Mouse (Mus musculus) lung, postnatal 14 days (tissue): ENCODE results near the gene Ncoa4.
"Not testable (repeated sequence)": the region's sequence is repeated elsewhere in the genome, so short reads cannot be mapped to it uniquely, and the experiment has no call there.

Experiments
- DNase-seq: peaks from one replicate; pipeline ENCODE4 v3.0.0; 2021

The Ncoa4 gene

DNA sequence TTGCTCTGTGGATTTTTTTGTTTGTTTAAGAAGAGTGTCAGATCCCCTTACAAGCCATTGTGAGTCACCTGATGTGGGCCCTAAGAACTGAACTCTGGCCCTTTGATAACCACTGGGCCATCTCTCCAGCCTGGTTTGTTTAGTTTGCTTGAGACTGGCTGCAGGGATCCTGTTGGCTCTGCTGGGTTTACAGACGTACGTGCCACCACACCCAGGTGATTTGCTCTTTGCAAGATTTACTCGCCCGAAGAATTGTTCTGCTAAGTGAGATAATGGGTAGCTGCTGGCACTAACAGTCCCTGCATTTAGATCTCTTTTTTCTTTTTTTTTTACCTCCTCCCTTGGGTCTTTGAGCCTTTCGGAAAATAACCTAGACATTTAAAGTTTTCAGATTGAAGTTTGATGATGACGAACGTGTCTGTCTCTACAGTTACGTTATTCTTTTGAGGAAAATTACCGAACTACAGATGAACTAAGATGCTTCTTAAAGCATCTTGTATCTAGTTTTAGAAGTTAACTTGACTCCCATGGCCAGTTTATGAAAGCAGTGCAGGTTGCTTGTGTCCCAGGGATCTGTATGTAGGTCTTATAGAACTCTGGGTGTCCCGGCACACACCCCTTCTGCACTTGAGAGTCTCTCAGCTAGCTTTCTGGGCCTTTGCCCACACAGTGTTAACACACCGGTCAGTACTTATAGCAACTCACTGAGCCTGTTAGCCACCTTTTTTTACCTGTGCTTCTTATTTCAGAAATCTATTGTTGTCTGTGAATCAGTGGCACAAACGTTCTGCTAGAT, 1.6 kb downstream of the Ncoa4 start:
- no peak for DNase-seq

- DNase-seq = no peak
Observed at GRCm38 (mm10) chr14:32162231-32162630, 2.6 kb downstream of the Ncoa4 start.

- DNase-seq = no peak
Observed at GRCm38 (mm10) chr14:32163203-32163888, 3.7 kb downstream of the Ncoa4 start.

GRCm38 (mm10) chr14:32164173-32165051, 4.7 kb downstream of the Ncoa4 start:
- DNase-seq = no peak

GRCm38 (mm10) chr14:32165278-32166061, 5.8 kb downstream of the Ncoa4 start:
- DNase-seq = peak; percentile 76

DNA sequence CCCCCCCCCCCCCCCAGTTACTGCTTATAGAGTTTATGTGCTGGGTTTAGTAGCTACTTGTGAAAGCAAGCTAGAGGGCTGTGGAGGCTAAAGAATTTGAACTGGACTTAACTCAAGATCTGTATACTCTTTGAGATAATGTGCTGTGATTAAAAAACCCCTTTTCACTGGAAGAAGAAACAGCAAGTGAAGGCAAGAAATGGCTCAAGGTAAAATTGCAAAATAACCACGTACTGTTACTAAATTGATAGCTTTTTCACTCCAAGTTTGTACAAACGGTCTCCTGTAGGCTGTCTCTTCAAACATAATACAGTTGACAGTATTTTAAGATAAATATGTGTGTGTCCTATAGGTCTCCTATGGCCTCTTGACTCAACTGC, 6.4 kb downstream of the Ncoa4 start:
- DNase-seq = no peak

GRCm38 (mm10) chr14:32166840-32167239, 7.2 kb downstream of the Ncoa4 start:
- peak; percentile 27 for DNase-seq

DNA sequence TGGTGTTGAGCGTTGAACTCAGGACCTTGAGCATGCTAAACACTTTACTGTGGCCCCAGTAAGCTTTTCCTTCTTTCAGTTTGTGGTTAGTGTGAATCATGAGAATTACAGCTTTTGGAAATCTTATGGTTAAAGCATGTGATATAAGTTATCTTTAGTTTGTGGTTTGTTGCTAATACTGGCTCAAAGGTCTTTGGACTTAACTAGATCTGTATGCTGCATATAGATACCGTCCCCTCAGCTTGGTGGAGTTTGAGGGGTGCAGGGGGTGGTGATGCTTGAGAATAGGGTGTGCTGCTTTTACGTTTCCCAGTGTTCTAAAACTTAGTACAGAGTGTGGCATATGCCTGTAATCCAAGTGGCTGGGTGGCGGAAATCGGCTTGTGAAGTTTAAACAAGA, 7.7 kb downstream of the Ncoa4 start:
- DNase-seq = no peak

DNA sequence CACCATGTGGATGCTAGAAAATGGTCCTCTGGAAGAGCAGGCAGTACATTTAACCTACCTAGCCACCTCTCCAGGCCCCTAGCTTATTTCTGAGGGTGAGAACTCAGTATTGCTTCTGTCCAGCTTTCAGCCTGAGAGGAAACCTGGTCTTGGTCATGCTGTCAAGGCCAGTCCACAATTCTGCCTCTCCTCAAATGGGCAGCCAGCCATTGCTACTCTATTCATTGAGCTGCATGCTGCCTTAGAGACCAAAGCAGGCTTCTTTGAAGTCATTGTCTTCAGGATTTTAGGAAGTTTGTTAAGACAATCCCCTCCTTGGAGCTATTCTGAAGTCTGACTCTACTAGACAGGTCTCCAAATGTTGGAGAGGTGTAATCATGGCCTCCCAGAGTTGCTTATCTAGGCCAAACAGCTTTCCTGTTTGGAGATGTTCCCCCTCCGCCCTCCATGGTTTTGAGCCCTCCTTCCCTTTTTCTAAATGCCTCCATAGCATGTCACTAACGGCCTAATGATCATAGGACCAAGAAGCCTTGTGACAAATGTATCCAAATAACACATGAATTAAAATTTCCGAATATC, 9.1 kb downstream of the Ncoa4 start:
- DNase-seq = no peak

GRCm38 (mm10) chr14:32170137-32170536, 10.5 kb downstream of the Ncoa4 start:
- no peak for DNase-seq

DNA sequence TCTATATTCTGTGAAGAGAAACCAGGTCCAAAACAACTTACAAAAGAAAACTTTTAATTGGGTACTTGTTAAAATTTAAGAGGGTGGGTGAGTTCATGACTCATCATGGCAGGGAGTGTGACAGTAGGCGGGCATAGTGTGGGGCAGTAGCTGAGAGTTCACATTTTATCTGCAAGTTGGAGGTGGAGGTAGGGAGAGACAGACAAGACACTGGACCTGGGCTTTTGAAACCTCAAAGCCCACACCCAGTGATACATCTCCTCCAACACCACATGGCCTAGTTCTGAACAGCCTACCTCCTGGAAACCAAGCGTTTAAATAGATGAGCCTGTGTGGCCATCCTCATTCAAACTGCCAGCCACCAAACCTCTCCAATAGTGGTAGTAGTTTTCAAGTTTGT, 15.6 kb downstream of the Ncoa4 start:
- no peak for DNase-seq

DNA sequence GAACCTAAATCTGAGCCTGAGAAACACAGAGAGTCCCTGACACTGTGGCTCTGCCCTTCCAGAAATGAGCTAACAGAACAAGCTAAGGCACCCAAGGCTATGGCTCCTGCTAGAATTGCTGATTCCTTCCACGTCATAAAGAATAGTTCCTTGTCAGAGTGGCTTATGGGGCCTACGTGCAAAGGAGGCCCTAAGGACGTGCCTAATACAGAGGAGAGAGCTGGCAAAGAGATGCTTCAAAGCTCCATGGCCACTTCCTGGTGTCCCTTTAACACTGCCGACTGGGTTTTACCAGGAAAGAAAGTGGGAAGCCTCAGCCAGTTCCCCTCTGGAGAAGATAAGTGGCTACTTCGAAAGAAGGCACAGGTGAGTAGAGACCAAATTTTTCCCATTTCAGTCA, 16.9 kb downstream of the Ncoa4 start:
- DNase-seq = not testable (repeated sequence)

- DNase-seq = no peak
Observed at GRCm38 (mm10) chr14:32179393-32180195, 19.9 kb downstream of the Ncoa4 start.

DNA sequence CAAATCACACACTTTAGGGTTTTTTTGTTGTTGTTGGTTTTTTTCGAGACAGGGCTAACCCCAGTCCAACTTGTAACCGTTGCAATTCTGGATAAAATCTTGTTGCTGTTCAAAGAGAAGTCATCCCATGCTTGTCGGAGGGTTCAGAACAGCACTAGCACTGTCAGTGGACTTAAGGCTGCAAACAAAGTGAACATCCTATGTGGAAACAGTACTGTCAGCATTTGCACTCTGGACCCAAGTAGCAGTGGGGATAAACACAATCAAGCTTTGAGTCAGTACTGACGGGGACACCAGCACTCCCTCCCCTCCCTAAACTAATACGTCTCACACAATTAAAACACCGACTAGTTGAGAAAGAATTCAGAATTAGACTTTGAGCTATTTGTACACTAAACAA, 21.2 kb downstream of the Ncoa4 start:
- no peak for DNase-seq

DNA sequence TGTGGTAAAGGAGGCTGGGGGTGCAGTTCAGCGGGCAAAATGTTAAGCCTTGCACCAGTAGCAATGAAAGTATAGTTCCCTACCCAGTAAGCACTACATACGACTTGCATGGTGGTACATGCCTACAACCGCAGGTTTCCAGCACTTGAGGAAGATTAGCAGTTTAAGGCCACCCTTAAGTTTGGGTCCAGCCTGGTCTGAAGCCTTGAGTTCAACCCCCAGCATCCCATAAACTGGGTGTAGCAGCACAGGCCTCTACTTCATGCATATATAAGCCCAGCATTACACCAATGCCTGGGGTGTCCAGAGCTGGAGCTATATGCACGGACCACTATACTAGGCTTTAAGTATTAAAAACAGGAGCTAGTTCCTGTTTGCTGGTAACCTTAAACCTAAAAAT, 24.2 kb downstream of the Ncoa4 start:
- no peak for DNase-seq

- DNase-seq = no peak
Observed at GRCm38 (mm10) chr14:32190627-32191391, 31.1 kb downstream of the Ncoa4 start.

GRCm38 (mm10) chr14:32191926-32192325, 32.3 kb downstream of the Ncoa4 start:
- no peak for DNase-seq

DNA sequence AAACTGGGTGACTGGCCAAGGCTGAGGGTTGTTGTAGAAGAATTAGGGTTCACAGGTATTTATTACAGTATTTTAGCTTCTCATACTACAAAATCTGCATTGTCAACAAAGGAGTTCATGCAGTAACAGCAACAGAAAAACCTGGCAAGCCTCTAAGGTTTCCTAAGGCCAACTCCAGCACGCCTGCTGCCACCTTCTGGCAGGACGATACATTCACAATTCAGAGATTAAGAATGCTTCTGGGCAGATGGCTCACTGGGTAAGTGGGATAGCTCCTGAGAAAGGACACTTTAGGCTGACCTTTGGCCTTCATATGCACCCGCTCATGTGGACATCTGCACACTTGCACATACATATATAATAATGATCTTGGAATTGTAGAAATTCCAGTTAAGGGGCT, 32.8 kb downstream of the Ncoa4 start:
- DNase-seq = peak; percentile 63

DNA sequence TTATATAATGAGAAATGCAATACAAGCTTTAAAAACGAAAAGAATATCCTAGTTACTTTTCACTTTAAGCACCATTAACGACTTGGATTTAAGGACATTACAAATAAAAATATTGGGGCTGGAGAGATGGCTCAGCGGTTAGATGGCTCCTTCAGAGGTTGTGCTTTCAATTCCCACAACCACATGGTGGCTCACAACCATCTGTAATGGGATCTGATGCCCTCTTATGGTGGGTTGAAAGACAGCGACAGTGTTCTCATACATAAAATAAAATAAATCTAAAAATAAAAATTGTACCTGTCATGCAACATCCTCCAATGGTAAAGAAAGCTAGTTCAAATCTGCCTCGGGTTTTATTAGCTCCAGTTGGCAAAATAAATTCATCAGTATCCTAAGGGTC, 33.9 kb downstream of the Ncoa4 start:
- DNase-seq = not testable (repeated sequence)

DNA sequence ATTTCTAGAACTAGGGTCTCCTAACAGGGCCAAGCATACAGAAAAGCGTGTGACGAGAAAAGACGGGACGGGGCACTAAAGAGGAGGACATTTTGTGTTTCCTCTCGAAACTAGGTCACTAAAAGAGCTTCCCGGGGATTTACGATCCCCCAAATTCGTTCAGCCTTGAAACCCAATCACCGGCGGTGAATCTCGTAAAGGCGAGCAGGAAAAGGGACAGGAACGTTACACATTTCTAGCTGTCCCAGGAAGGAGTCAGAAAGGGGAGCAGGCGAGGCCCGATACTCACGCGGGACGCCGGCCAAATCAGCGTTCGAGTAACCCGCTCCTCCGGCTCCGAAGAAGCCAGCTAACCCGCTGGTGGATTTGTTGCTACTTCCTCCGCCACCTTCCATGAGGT, 41.7 kb downstream of the Ncoa4 start:
- no peak for DNase-seq
